Mouse (Mus musculus): ENCODE measurements around the gene Atp1a3.

DNA sequence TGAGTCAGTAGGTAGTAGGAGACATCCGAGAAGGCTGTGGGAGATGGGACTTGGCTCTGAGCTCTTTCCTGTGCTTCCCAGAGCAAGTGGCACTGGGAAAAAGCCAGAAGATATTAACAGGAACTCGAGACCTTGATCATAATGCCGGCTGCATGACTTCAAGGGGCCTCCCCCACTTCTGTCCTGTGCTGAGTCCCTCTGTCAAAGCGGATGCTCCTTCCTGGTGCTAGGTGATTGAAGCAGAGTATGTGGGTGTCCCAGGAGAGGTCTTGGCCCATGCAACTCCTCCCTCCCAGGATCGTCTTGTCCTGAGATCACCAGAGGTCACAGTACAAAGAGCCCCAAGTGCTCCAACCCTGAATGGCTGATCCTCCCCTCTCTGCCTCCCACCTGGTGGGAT lies 31.9 kb downstream of the Atp1a3 start:
- TF ChIP-seq POLR2A (IDR thresholded peaks at IDR 0.05; ENCODE audit: borderline replicate concordance, control insufficient read depth, low read depth, low read length): no peak
- TF ChIP-seq CTCF (IDR thresholded peaks at IDR 0.05; ENCODE audit: control insufficient read depth, insufficient read depth, low read length): no peak

All from bone marrow, adult 2 months (tissue).